Mouse (Mus musculus): Measurements from ENCODE around the gene Lrrc8b. TPM values are rescaled to one million over a fixed set of nuclear protein-coding genes. Genes with fewer than 3 reads are reported as not detected.

The Lrrc8b gene
- polyA plus RNA-seq, 1 experiment from 2014 or later = 7.7 TPM

DNA sequence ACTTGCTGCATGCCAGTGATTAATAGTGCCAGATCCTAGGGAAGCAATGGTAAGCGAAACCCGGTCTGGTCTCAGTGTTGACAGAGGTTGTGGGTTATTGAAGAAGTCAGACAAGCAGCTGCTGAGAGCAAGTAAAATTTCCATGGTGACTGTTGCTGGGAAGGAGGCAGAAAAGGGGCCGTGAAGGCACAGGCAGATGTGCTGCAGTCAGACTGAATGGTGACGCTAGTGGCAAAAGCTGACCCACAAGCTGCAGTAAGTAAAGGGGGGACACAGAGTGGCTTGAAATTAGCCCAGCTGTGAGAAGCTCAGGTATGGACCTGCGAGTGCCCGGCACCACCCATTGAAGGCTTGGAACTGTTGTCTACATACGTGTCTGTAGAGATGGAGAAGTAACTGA, 11.8 kb downstream of the Lrrc8b start:
- ATAC-seq (ENCODE audit: insufficient read depth, low FRiP score, low read depth) = no peak; the same call in 1 of the 2 replicates
- no peak overlapping the region for H3K4me3 ChIP-seq (replicated peaks)

GRCm38 (mm10) chr5:105428265-105428974, 12.8 kb downstream of the Lrrc8b start:
- H3K27ac ChIP-seq = no peak overlapping the region
- H3K9me3 ChIP-seq = no peaks in the 10 kb centered on the region
- no peaks in the 10 kb centered on the region for H3K4me1 ChIP-seq

More for the DNA sequence above, 11.8 kb downstream of the Lrrc8b start:
- 70% methylated on average over 7 of the region's 7 CpGs for WGBS
- no peaks in the 10 kb centered on the region for H3K27me3 ChIP-seq (replicated peaks)
- H3K9ac ChIP-seq = no peak overlapping the region
- no peaks in the 10 kb centered on the region for H3K4me1 ChIP-seq
- peaks cover 3% of the 10 kb centered on the region; the same call in 1 of the 2 replicates for H3K36me3 ChIP-seq
- no peak overlapping the region for H3K4me2 ChIP-seq
- no peak overlapping the region for H3K27ac ChIP-seq
- H3K9me3 ChIP-seq = no peaks in the 10 kb centered on the region

DNA sequence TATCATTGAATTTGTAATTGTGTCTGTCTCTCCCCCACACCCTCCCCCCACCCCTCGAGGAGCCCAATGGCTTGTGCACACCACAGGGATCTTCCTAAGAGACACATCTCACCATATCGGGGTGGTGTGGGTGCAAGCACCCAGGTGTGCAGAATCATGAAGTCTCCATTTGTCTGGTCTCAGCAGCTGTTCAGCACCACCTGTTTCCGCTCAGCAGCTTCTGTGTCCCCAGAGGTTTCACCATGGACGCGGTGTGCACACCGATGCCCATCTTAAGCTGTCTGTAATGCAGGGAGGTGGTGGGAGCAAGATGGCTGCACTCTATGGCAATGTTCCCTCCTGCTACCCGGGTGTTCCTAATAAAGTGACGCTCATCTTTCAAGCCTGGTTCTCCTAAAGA, 14.6 kb downstream of the Lrrc8b start:
- Histone ChIP-seq H3K27me3 (replicated peaks) (no peaks in the 10 kb centered on the region), H3K9ac (no peak overlapping the region), H3K4me3 (replicated peaks) (no peak overlapping the region), H3K4me1 (no peaks in the 10 kb centered on the region), H3K36me3 (peaks cover 3% of the 10 kb centered on the region; the same call in 1 of the 2 replicates), H3K27ac (no peak overlapping the region), H3K9me3 (no peaks in the 10 kb centered on the region), H3K4me2 (no peak overlapping the region)
- 88% methylated on average over 8 of the region's 8 CpGs for WGBS
- no peak for ATAC-seq (ENCODE audit: insufficient read depth, low FRiP score, low read depth)

More at GRCm38 (mm10) chr5:105428265-105428974, 12.8 kb downstream of the Lrrc8b start:
- Histone ChIP-seq H3K4me3 (replicated peaks) (no peak overlapping the region), H3K4me2 (no peak overlapping the region), H3K27me3 (replicated peaks) (no peaks in the 10 kb centered on the region), H3K9ac (no peak overlapping the region), H3K36me3 (peaks cover 3% of the 10 kb centered on the region; the same call in 1 of the 2 replicates)
- no peak for ATAC-seq (ENCODE audit: insufficient read depth, low FRiP score, low read depth)
- 74% methylated on average over 12 of the region's 12 CpGs for WGBS

GRCm38 (mm10) chr5:105439608-105440007, 24.0 kb downstream of the Lrrc8b start:
- no peak overlapping the region for H3K27ac ChIP-seq
- H3K36me3 ChIP-seq = no peaks in the 10 kb centered on the region
- no peak overlapping the region for H3K4me2 ChIP-seq
- 88% methylated on average over 5 of the region's 5 CpGs for WGBS
- no peak overlapping the region for H3K4me3 ChIP-seq (replicated peaks)
- peaks cover 5% of the 10 kb centered on the region; the same call in 1 of the 2 replicates for H3K4me1 ChIP-seq
- no peak for ATAC-seq (ENCODE audit: insufficient read depth, low FRiP score, low read depth)
- H3K9me3 ChIP-seq = no peaks in the 10 kb centered on the region
- H3K9ac ChIP-seq = no peak overlapping the region
- no peaks in the 10 kb centered on the region for H3K27me3 ChIP-seq (replicated peaks)

GRCm38 (mm10) chr5:105440992-105441535, 25.5 kb downstream of the Lrrc8b start:
- no peak overlapping the region for H3K27ac ChIP-seq
- no peaks in the 10 kb centered on the region for H3K36me3 ChIP-seq
- H3K4me3 ChIP-seq (replicated peaks) = no peak overlapping the region
- ATAC-seq (ENCODE audit: insufficient read depth, low FRiP score, low read depth) = no peak
- H3K9ac ChIP-seq = no peak overlapping the region
- 61% methylated on average over 9 of the region's 9 CpGs for WGBS
- no peaks in the 10 kb centered on the region for H3K9me3 ChIP-seq
- H3K4me1 ChIP-seq = peaks cover 5% of the 10 kb centered on the region; the same call in 1 of the 2 replicates
- H3K4me2 ChIP-seq = no peak overlapping the region
- no peaks in the 10 kb centered on the region for H3K27me3 ChIP-seq (replicated peaks)

DNA sequence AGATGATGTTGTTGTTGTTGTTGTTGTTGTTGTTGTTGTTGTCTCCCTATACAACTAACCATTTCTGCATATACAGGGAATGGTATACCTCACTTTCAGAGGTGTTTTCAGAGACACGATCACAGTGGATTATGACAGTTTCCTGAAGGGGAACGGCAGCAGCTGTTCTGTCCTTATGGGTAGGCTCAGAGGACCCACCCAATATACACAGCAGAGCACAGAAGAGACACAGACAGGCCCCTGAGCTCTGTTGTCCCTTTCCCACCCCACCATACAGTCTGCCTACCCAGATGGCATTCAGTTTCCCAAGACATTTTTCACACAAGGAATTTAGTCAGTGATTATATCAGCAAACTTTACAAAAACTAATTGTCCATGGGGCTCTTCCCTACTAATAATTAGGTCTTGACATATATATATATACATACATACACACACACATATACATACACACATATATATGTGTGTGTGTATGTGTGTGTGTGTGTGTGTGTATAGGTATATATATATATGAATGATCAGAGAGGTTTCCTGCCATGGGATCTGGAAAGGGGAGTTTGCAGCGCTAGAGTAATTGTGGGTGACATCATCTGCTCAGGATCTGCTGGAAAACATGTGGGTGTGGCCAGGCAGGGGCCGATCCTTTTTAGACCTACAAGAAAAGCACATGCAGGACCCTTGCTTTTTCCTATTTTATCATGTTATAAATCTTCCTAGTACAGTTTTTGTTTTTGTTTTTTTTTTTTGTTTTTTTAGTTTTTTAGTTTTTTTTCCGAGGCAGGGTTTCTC, 26.8 kb downstream of the Lrrc8b start:
- Histone ChIP-seq H3K4me3 (replicated peaks) (no peak overlapping the region), H3K9me3 (no peaks in the 10 kb centered on the region), H3K9ac (no peak overlapping the region), H3K27me3 (replicated peaks) (no peaks in the 10 kb centered on the region), H3K4me2 (no peak overlapping the region), H3K27ac (no peak overlapping the region), H3K4me1 (peaks cover 5% of the 10 kb centered on the region; the same call in 1 of the 2 replicates), H3K36me3 (no peaks in the 10 kb centered on the region)
- 59% methylated on average over 5 of the region's 5 CpGs for WGBS
- no peak for ATAC-seq (ENCODE audit: insufficient read depth, low FRiP score, low read depth)

DNA sequence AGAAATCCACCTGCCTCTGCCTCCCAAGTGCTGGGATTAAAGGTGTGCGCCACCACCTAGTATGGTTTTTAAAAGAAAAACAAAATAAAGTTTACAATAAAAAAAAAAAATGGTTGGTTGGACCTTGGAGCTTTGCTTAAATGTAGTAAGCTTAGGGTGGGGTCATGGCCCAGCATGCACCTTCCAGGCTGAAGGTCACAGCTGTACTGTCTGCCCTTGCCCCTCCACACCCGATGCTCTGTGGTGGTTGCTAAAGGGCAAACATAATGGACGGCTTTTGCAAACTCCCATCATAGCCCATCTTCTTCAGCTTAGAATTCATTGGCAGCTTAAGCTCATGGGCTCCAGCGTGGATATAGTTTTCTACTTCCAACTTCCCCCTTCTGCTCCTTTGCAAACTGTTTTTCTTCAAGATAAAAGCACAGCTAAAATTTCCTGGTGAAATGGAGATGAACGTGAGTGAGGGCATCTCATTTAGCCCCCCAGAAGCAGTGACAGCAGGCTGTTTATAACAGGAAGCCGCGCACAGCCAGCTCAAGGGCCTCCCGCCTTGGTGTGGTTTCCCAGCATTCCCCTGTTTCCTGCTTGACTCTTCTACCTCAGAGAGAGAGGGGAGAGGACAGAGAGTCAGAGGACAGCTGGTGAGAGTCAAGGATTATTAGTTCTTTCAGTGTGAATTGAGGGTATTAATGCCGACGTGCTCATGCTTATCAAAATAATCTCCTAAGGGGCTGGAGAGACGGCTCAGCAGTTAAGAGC, 27.7 kb downstream of the Lrrc8b start:
- Histone ChIP-seq H3K4me2 (no peak overlapping the region), H3K4me3 (replicated peaks) (no peak overlapping the region), H3K27ac (peak overlapping the region; percentile 23; the same call in 1 of the 2 replicates), H3K27me3 (replicated peaks) (no peaks in the 10 kb centered on the region), H3K4me1 (peaks cover 5% of the 10 kb centered on the region; the same call in 1 of the 2 replicates), H3K9me3 (no peaks in the 10 kb centered on the region), H3K9ac (no peak overlapping the region), H3K36me3 (no peaks in the 10 kb centered on the region)
- no peak for ATAC-seq (ENCODE audit: insufficient read depth, low FRiP score, low read depth)
- WGBS = 38% methylated on average over 11 of the region's 11 CpGs

DNA sequence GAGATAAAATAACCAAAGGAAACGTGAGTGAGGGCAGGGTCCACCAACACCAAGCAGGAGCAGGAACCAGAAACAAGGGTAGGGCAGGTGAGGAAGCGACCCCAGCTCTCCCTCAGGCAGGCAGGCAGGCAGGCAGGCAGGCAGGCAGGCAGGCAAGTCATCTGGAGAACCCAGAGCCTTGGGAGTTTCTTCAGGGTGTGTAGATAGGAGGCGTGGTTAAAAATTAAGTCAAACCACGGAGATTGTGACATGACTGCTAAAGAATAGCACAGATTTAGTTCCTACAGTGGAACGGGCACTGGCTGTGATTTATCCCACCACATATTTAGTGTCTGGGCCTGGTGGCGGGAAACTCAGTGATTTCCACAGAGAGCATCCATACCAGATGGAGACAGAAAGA, 30.1 kb downstream of the Lrrc8b start:
- Histone ChIP-seq H3K4me2 (no peak overlapping the region), H3K27ac (no peak overlapping the region), H3K36me3 (no peaks in the 10 kb centered on the region), H3K9me3 (no peaks in the 10 kb centered on the region), H3K27me3 (replicated peaks) (no peaks in the 10 kb centered on the region), H3K4me1 (peaks cover 5% of the 10 kb centered on the region; the same call in 1 of the 2 replicates), H3K4me3 (replicated peaks) (no peak overlapping the region), H3K9ac (no peak overlapping the region)
- ATAC-seq (ENCODE audit: insufficient read depth, low FRiP score, low read depth) = no peak
- WGBS = 55% methylated on average over 6 of the region's 6 CpGs

DNA sequence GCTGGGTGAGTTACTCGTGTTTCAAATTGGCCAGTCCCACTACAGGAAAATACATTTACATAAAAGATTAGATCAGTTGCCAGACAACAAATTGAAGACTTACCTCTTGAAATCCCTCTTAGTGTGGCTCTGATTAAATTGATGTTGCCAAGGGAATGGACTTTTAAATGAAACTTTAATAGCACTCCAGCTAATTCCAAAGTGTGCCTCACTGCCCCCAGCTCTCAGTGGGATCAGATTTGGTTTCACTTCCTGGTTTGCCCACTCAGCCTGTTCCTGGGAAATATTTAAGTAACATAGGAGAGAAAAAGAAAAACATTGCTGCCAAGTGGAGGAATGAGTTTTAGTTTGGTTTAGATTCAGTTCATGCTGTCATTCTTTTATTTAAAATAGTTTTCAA, 38.5 kb downstream of the Lrrc8b start:
- Histone ChIP-seq H3K27ac (no peak overlapping the region), H3K36me3 (no peaks in the 10 kb centered on the region), H3K9me3 (no peaks in the 10 kb centered on the region), H3K4me2 (no peak overlapping the region), H3K9ac (no peak overlapping the region), H3K27me3 (replicated peaks) (no peaks in the 10 kb centered on the region), H3K4me3 (replicated peaks) (no peak overlapping the region), H3K4me1 (no peaks in the 10 kb centered on the region)
- WGBS = 49% methylated on average over 1 of the region's 1 CpGs
- ATAC-seq (ENCODE audit: insufficient read depth, low FRiP score, low read depth) = no peak

- H3K9ac ChIP-seq = no peak overlapping the region
- H3K27ac ChIP-seq = no peak overlapping the region
- no peak overlapping the region for H3K4me2 ChIP-seq
- H3K27me3 ChIP-seq (replicated peaks) = no peaks in the 10 kb centered on the region
- H3K4me3 ChIP-seq (replicated peaks) = no peak overlapping the region
- H3K4me1 ChIP-seq = no peaks in the 10 kb centered on the region
- ATAC-seq (ENCODE audit: insufficient read depth, low FRiP score, low read depth) = no peak
- 48% methylated on average over 6 of the region's 6 CpGs for WGBS
- H3K36me3 ChIP-seq = no peaks in the 10 kb centered on the region
- H3K9me3 ChIP-seq = no peaks in the 10 kb centered on the region
These were observed 43.5 kb downstream of the Lrrc8b start for GRCm38 (mm10) chr5:105459077-105459476.

DNA sequence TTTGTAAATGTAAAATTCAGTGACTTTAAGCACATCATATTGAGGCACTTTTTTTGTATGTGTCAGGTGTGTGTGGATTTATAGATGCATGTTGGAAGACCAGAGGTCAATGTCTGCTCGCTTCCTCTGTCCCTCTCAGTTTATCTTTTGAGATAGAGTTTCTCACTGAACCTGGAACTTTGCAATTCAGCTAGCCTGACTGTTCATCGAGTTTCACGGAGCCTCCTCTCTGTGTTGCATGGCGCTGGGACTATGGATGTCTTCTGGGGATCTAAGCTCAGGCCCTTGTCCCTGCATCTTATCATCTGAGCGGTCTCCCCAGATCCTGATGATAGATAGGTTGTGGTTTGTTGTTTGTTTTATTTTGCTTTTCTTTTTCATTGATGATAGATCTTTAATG, 45.0 kb downstream of the Lrrc8b start:
- no peak for ATAC-seq (ENCODE audit: insufficient read depth, low FRiP score, low read depth)
- Histone ChIP-seq H3K27me3 (replicated peaks) (no peaks in the 10 kb centered on the region), H3K4me1 (no peaks in the 10 kb centered on the region), H3K36me3 (no peaks in the 10 kb centered on the region), H3K4me2 (no peak overlapping the region), H3K9me3 (no peaks in the 10 kb centered on the region), H3K27ac (no peak overlapping the region), H3K4me3 (replicated peaks) (no peak overlapping the region), H3K9ac (no peak overlapping the region)
- WGBS = 71% methylated on average over 5 of the region's 5 CpGs

Measured in stomach, embryonic 15.5 days (tissue).